Comparison of ENCODE assay signal across 11 mouse cellular contexts in genomic region chr17:63716161-63716560, GRCm38 (mm10).
A peak's percentile ranks its signal among the peaks of the same experiment; 100 is the strongest.
DNase-seq lines count a peak whose midpoint lies in the region; ATAC-seq lines count a peak whose summit lies in the region.
"Had no signal": no experiment of that assay in that cellular context is flagged by ENCODE, and none has a peak within 500 bp of the region (broad histone marks: within the 10 kb centered on the region; RNA-seq: fewer than 3 reads in every experiment).

No protein-coding gene starts in this region.

- no peaks in the 10 kb centered on the region for H3K9me3 ChIP-seq in midbrain, embryonic 14.5 days (ENCODE audit: control insufficient read depth, low read length)
- H3K9me3 ChIP-seq in midbrain, embryonic 11.5 days (ENCODE audit: control insufficient read depth, low read length): no peaks in the 10 kb centered on the region
- no peaks in the 10 kb centered on the region for H3K9me3 ChIP-seq in forebrain, embryonic 14.5 days (replicated peaks; ENCODE audit: control insufficient read depth, low read length)
- H3K9me3 ChIP-seq: heart, embryonic 15.5 days had no signal

- WGBS in midbrain, embryonic 14.5 days: 56% methylated on average over 6 of the region's 6 CpGs
- 81% methylated on average over 6 of the region's 6 CpGs for WGBS in midbrain, embryonic 11.5 days
- WGBS in forebrain, embryonic 14.5 days: 55% methylated on average over 6 of the region's 6 CpGs

- H3K9ac ChIP-seq in midbrain, embryonic 14.5 days (replicated peaks; ENCODE audit: low read length): no peak overlapping the region
- no peak overlapping the region for H3K9ac ChIP-seq in midbrain, embryonic 11.5 days (ENCODE audit: low read length)
- no peak overlapping the region for H3K9ac ChIP-seq in forebrain, embryonic 14.5 days (ENCODE audit: low read length)
- H3K9ac ChIP-seq: heart, embryonic 15.5 days had no signal

- H3K4me2 ChIP-seq in midbrain, embryonic 14.5 days (ENCODE audit: low read length): no peak overlapping the region
- no peak overlapping the region for H3K4me2 ChIP-seq in midbrain, embryonic 11.5 days
- H3K4me2 ChIP-seq in forebrain, embryonic 14.5 days (ENCODE audit: low read length): no peak overlapping the region
- H3K4me2 ChIP-seq: heart, embryonic 15.5 days had no signal

- H3K36me3 ChIP-seq in midbrain, embryonic 14.5 days (ENCODE audit: control insufficient read depth, insufficient read depth, low read length): no peaks in the 10 kb centered on the region
- H3K36me3 ChIP-seq in midbrain, embryonic 11.5 days (ENCODE audit: control insufficient read depth, insufficient read depth, low read length): no peaks in the 10 kb centered on the region
- no peaks in the 10 kb centered on the region for H3K36me3 ChIP-seq in forebrain, embryonic 14.5 days (ENCODE audit: control insufficient read depth, insufficient read depth, low read length)
- H3K36me3 ChIP-seq: heart, embryonic 15.5 days had no signal

- no peak for ATAC-seq in midbrain, embryonic 14.5 days (ENCODE audit: low FRiP score, low TSS enrichment)
- ATAC-seq in midbrain, embryonic 11.5 days (ENCODE audit: low FRiP score): no peak
- peak; percentile 69; the same call in 1 of the 2 replicates for ATAC-seq in forebrain, embryonic 14.5 days
- ATAC-seq: inflammation-experienced regulatory T-cells, adult 6 months had no signal

- H3K4me1 ChIP-seq in midbrain, embryonic 14.5 days (ENCODE audit: control insufficient read depth, insufficient read depth, low read length): 0 out of 2 replicates have a peak, but pooled peaks cover 3% of the 10 kb centered on the region
- no peaks in the 10 kb centered on the region for H3K4me1 ChIP-seq in midbrain, embryonic 11.5 days (ENCODE audit: control insufficient read depth, insufficient read depth, low read length)
- H3K4me1 ChIP-seq in forebrain, embryonic 14.5 days (ENCODE audit: control insufficient read depth, insufficient read depth, low read length): 0 out of 2 replicates have a peak, but pooled peaks cover 7% of the 10 kb centered on the region
- H3K4me1 ChIP-seq: heart, embryonic 15.5 days had no signal

- DNase-seq in midbrain, embryonic 14.5 days: peak; percentile 35
- no peak for DNase-seq in midbrain, embryonic 11.5 days (ENCODE audit: low spot score, missing footprints)
- peak; percentile 91 to 94 for DNase-seq in cerebellum, adult 18-20 months
- peak; percentile 65 for DNase-seq in forebrain, embryonic 14.5 days (ENCODE audit: low spot score)
- peak; percentile 38 for DNase-seq in layer of hippocampus, adult 9-11 months
- DNase-seq in heart, adult 11 months: no peak
- no peak for DNase-seq in spleen, adult 12 weeks (ENCODE audit: low spot score)
- DNase-seq: right cerebral cortex, postnatal 4 days had no signal

- no peak overlapping the region for H3K27ac ChIP-seq in midbrain, embryonic 14.5 days (replicated peaks; ENCODE audit: low read depth, low read length)
- no peak overlapping the region for H3K27ac ChIP-seq in midbrain, embryonic 11.5 days (ENCODE audit: low read depth, low read length)
- H3K27ac ChIP-seq in forebrain, embryonic 14.5 days (ENCODE audit: low read depth, low read length): peak overlapping the region; percentile 3; the same call in 1 of the 2 replicates
- H3K27ac ChIP-seq: heart, embryonic 15.5 days; macrophage had no signal

- H3K27me3 ChIP-seq in midbrain, embryonic 14.5 days (ENCODE audit: control insufficient read depth, insufficient read depth, low read length): no peaks in the 10 kb centered on the region
- no peaks in the 10 kb centered on the region for H3K27me3 ChIP-seq in midbrain, embryonic 11.5 days (ENCODE audit: control insufficient read depth, insufficient read depth, low read length)
- no peaks in the 10 kb centered on the region for H3K27me3 ChIP-seq in forebrain, embryonic 14.5 days (replicated peaks; ENCODE audit: control insufficient read depth, insufficient read depth, low read length)
- H3K27me3 ChIP-seq: heart, embryonic 15.5 days had no signal

- H3K4me3 ChIP-seq in midbrain, embryonic 14.5 days (replicated peaks; ENCODE audit: low read depth, low read length): no peak overlapping the region
- H3K4me3 ChIP-seq in midbrain, embryonic 11.5 days (ENCODE audit: low read depth, low read length): no peak overlapping the region
- H3K4me3 ChIP-seq in forebrain, embryonic 14.5 days (ENCODE audit: low read depth, low read length): no peak overlapping the region
- H3K4me3 ChIP-seq: heart, embryonic 15.5 days had no signal

Comparison
In these comparisons a context has a peak if more than half of its experiments do, and no peak if none do; other contexts are left out.
1. DNase-seq: peak in midbrain, embryonic 14.5 days (single experiment), cerebellum, adult 18-20 months (2 of 2), forebrain, embryonic 14.5 days (single experiment) and layer of hippocampus, adult 9-11 months (single experiment); none in midbrain, embryonic 11.5 days (single experiment), heart, adult 11 months (single experiment) and spleen, adult 12 weeks (single experiment).